Mouse (Mus musculus) brain, embryonic 18.5 days (tissue): Measurements from ENCODE around the gene Usp54.

Source experiments
- DNase-seq: peaks from one replicate; pipeline ENCODE4 v3.0.0-alpha.2; 2012; ENCODE audit warnings: low read depth, low spot score

Usp54 gene

GRCm38 (mm10) chr14:20640644-20641437 lies at the start of gene Usp54:
Gene Usp54 (minus strand): TSS chr14:20641063.
- DNase-seq: peak; percentile 94

GRCm38 (mm10) chr14:20689009-20689408 lies 48.1 kb upstream of the Usp54 start:
- no peak for DNase-seq

- DNase-seq: no peak
These were observed 45.7 kb upstream of the Usp54 start for GRCm38 (mm10) chr14:20686576-20686975.

GRCm38 (mm10) chr14:20682498-20682897 lies 41.6 kb upstream of the Usp54 start:
- no peak for DNase-seq

- DNase-seq: no peak
These were observed 40.9 kb upstream of the Usp54 start for GRCm38 (mm10) chr14:20681742-20682141.

GRCm38 (mm10) chr14:20677906-20678305 lies 37.0 kb upstream of the Usp54 start:
- DNase-seq: no peak

GRCm38 (mm10) chr14:20674064-20674833 lies 33.4 kb upstream of the Usp54 start, which contains the start of gene Sec24c:
Gene Sec24c (plus strand): TSS chr14:20674308.
- peak; percentile 97 for DNase-seq

- no peak for DNase-seq
These were observed 32.8 kb upstream of the Usp54 start for GRCm38 (mm10) chr14:20673735-20674063.

- DNase-seq: no peak
These were observed 32.1 kb upstream of the Usp54 start for GRCm38 (mm10) chr14:20672990-20673389.

- no peak for DNase-seq
These were observed 27.4 kb upstream of the Usp54 start, which contains the start of gene Synpo2l for GRCm38 (mm10) chr14:20668154-20668810. Gene Synpo2l (minus strand): TSS chr14:20668354.

GRCm38 (mm10) chr14:20667469-20667868 lies 26.6 kb upstream of the Usp54 start:
- DNase-seq: no peak

GRCm38 (mm10) chr14:20664436-20664835 lies 23.6 kb upstream of the Usp54 start:
- DNase-seq: no peak

GRCm38 (mm10) chr14:20663601-20664000 lies 22.7 kb upstream of the Usp54 start:
- DNase-seq: no peak

- DNase-seq: no peak
These were observed 21.9 kb upstream of the Usp54 start for GRCm38 (mm10) chr14:20662740-20663139.

- DNase-seq: peak; percentile 10
These were observed 20.9 kb upstream of the Usp54 start for GRCm38 (mm10) chr14:20661661-20662331.

GRCm38 (mm10) chr14:20660827-20661660 lies 20.2 kb upstream of the Usp54 start:
- DNase-seq: peak; percentile 89

GRCm38 (mm10) chr14:20659687-20660086 lies 18.8 kb upstream of the Usp54 start:
- DNase-seq: no peak

GRCm38 (mm10) chr14:20658902-20659301 lies 18.0 kb upstream of the Usp54 start:
- no peak for DNase-seq

GRCm38 (mm10) chr14:20658326-20658725 lies 17.5 kb upstream of the Usp54 start:
- DNase-seq: peak; percentile 8

- no peak for DNase-seq
These were observed 15.5 kb upstream of the Usp54 start, which contains the start of gene Myoz1 for GRCm38 (mm10) chr14:20656361-20656760. Gene Myoz1 (minus strand): TSS chr14:20656540.

GRCm38 (mm10) chr14:20655731-20656130 lies 14.9 kb upstream of the Usp54 start:
- no peak for DNase-seq
